Mouse (Mus musculus): Measurements from ENCODE around the gene 4930452B06Rik.

DNA sequence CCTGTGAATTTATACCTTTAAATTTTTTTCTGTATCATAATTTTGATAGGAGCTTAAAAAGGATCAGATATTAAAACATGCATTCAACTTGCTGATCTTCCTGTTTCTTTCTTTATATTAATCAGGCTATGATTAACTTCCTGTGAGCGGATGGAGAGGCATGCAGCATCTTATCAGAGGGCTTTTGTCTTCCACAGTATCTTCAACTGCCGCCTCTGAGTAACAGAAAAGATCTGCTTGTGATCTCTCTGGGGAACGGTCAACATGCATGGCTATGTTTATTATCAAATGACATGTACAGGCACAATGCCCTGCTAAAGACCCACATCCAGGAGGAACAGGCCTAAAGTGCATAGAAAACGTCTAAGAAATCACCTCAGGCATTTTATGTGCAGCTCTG is 116.9 kb downstream of the 4930452B06Rik start:
- TF ChIP-seq MAFK (IDR thresholded peaks at IDR 0.05; ENCODE audit: insufficient replicate concordance, low read length) (no peak), ZNF384 (IDR thresholded peaks at IDR 0.05; ENCODE audit: low read depth, low read length) (no peak), USF1 (IDR thresholded peaks at IDR 0.05; ENCODE audit: low read depth, low read length) (no peak), TBP (conservative IDR thresholded peaks at IDR 0.05; ENCODE audit: low read depth, low read length) (no peak), NELFE (IDR thresholded peaks at IDR 0.05; ENCODE audit: low read depth, low read length) (no peak), BHLHE40 (IDR thresholded peaks at IDR 0.05; ENCODE audit: low read depth, low read length) (no peak), ZKSCAN1 (IDR thresholded peaks at IDR 0.05; ENCODE audit: borderline replicate concordance, low read depth, low read length) (no peak), CTCF (conservative IDR thresholded peaks at IDR 0.05 in 1 of 2, IDR thresholded peaks at IDR 0.05 in 1 of 2; ENCODE audit: low read depth in 2 of 2, low read length in 2 of 2) (no peak), SMC3 (IDR thresholded peaks at IDR 0.05; ENCODE audit: low read depth, low read length) (no peak), RAD21 (IDR thresholded peaks at IDR 0.05; ENCODE audit: low read depth, low read length) (no peak)
